Mouse (Mus musculus): ENCODE results near the gene Casp3.

DNA sequence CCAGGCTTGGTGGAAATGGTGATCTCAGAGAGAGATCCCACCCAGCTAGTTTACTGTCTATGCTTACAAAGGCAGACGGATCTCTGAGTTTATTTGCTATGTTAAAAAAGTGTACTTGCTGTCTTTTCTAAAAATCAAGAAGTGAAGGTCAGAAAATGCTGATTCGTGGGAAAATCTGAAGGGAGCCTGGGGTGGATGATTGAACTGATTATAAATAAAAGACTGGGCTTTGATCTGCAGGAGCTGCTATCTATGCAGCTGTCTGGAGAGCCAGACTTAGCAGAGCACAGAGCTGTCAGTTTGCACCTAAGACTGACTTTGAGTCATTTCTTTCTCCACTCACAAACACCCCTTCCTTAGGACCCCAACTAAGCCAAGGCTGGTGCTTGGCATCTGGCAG lies 19.7 kb upstream of the Casp3 start:
- TF ChIP-seq CTCF (IDR thresholded peaks at IDR 0.05; ENCODE audit: low read depth), result no peak
- no peak for TF ChIP-seq EP300 (IDR thresholded peaks at IDR 0.05; ENCODE audit: low read depth)
